Mouse (Mus musculus) cerebellum, adult 2 months (tissue): ENCODE measurements at regions not wholly inside any gene's neighbourhood (a gene's known extent, or its start where the extent isn't known, plus 50 kb on each side); places are given as distances from the start of the nearest gene placed in this dataset.

Source experiments
- DNase-seq, 2 experiments: peaks; one replicate each; pipeline ENCODE4 v3.0.0; 2021
- H3K27ac ChIP-seq: fragments of 200-500 bp; 2 replicates; pipeline ENCODE4 v1.5.1; 2012; ENCODE audit warnings: low read length, control low read depth, inconsistent platforms; ENCODE audit not compliant: insufficient read depth
- H3K27me3 ChIP-seq: fragments of 200-500 bp; 2 replicates; pipeline ENCODE4 v1.6.1; 2012; ENCODE audit warnings: inconsistent platforms, mild to moderate bottlenecking, low read length, moderate library complexity; ENCODE audit not compliant: control insufficient read depth, insufficient read depth
- H3K4me1 ChIP-seq: fragments of 200-500 bp; 2 replicates; pipeline ENCODE4 v1.6.1; 2011; ENCODE audit warnings: low read length; ENCODE audit not compliant: control insufficient read depth, insufficient read depth
- H3K4me3 ChIP-seq: fragments of 200-500 bp; replicated peaks from 2 replicates; pipeline ENCODE3; 2011; ENCODE audit warnings: mild to moderate bottlenecking, low read depth, low read length, control low read depth; ENCODE audit not compliant: insufficient read depth
- CTCF ChIP-seq: fragments of 200-500 bp; IDR thresholded peaks from 2 replicates; pipeline ENCODE4 v1.5.1; 2011; ENCODE audit warnings: low read depth, mild to moderate bottlenecking, control low read depth, low read length, moderate library complexity, borderline replicate concordance; ENCODE audit not compliant: insufficient read depth
- POLR2A ChIP-seq: fragments of 200-500 bp; IDR thresholded peaks from 2 replicates; pipeline ENCODE4 v1.6.1; 2011; ENCODE audit warnings: low read length, control low read depth, borderline replicate concordance; ENCODE audit not compliant: insufficient read depth
- WGBS: fragments of 180-500 bp; shearing (Covaris S2); methylation state at CpG from one replicate; pipeline ENCODE4 v1.1.7; 2018; 5-methylcytosine and 5-hydroxymethylcytosine counted together

DNA sequence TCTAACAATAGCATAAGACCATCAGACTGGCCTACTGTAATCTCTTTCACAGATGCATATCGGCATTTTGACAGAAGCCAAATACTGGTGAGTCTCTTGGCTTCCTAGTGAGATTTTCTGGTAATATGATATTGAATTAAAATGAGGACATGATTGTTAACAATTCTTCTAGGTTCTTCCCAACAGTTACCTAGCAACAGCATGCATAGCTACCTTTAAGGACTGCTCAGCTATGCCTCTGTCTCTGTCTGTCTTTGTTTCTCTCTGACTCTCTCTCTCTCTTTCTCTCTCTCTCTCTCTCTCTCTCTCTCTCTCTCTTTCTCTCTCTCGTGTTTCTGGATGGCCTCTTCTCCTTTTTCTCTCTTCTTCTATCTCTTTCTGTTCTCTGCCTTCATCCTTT lies 634.2 kb downstream of the Tns3 start:
- TF ChIP-seq CTCF (no peak), POLR2A (no peak)
- WGBS: 53% methylated on average over 2 of the region's 2 CpGs
- H3K4me1 ChIP-seq: no peaks in the 10 kb centered on the region
- H3K27ac ChIP-seq: no peak overlapping the region
- no peak overlapping the region for H3K4me3 ChIP-seq
- no peaks in the 10 kb centered on the region for H3K27me3 ChIP-seq
- DNase-seq: no peak

DNA sequence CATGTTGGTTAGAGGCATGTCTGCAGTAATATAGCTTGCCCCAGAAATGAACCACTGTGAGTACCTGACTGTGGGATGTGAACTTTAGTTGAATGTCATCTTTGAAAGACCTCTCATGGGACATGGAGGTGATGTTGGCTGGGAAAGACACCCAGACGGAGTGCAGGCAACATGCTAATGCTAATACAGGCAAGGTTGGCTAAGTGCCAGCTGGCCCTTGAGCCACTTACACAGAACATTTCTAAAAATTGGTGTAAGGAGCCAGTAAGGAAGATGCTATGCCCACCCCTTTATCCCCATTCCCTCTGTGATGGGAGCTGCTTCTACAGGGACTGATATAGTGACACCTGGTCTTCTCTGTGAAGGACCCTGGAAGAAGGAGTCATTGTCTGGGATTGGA lies 656.5 kb downstream of the Tns3 start:
- Histone ChIP-seq H3K4me1 (no peaks in the 10 kb centered on the region), H3K27me3 (no peaks in the 10 kb centered on the region), H3K27ac (no peak overlapping the region), H3K4me3 (no peak overlapping the region)
- 34% methylated on average over 1 of the region's 1 CpGs for WGBS
- TF ChIP-seq POLR2A: no peak
- no peak for TF ChIP-seq CTCF
- no peak for DNase-seq

DNA sequence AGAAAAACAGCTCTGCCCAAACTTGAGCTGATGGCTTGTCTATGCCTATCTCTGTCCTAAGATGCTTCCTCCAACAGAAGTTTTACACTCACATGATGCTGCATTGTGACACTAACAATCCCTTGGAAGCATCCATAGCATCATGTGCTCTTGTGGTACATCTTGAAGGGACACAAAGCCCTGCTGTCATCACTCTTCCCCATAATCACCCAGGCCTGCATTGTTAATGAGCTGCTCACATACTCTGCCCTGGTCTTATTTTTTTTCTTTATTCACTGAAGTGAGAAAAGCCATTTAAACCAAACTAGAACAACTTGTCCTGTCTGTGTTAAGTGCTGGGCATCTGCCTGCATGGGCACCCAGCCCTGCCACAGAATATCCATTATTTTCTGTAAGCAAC lies 683.3 kb downstream of the Tns3 start:
- Histone ChIP-seq H3K27me3 (no peaks in the 10 kb centered on the region), H3K4me1 (no peaks in the 10 kb centered on the region), H3K27ac (no peak overlapping the region), H3K4me3 (no peak overlapping the region)
- no peak for TF ChIP-seq CTCF
- TF ChIP-seq POLR2A: no peak
- no peak for DNase-seq

DNA sequence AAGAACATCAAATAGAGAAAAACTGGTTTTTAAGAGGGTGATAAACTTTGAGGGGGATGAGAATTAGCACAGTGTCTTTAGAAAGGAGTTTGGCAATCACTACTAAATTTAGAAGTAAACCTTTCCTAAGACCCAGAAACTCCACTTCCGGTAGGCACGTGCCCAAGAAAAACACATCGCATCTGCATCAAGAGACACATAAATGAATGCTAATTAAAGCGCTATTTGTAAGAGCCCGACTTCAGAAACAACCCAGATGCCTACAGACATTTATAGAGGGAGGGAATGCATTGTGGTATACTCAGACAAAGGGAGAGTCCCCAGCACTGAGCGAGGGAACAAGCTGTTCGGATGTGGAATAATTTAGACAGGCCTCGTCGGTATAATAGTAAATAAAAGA lies 688.5 kb downstream of the Tns3 start:
- H3K4me1 ChIP-seq: no peaks in the 10 kb centered on the region
- no peak for DNase-seq
- 49% methylated on average over 9 of the region's 9 CpGs for WGBS

DNA sequence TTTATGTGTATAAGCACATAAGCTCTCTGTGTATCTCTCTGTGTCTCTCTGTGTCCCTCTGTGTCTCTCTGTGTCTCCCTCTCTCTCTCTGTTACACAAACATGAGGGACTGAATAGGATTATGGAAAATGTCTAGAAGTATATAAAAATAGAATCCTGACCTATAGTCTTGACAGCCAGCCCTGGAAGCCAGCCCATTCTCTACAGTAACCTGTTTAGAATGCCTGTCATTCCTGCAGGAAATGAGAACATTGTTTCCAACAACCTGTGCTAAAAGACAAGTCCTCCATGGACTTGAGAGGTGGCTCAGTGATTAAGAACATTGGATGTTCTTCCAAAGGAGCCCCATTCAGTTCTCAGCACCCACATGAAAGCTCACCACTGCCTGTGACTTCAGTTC lies 714.4 kb downstream of the Tns3 start:
- TF ChIP-seq CTCF (no peak), POLR2A (no peak)
- Histone ChIP-seq H3K27me3 (no peaks in the 10 kb centered on the region), H3K27ac (no peak overlapping the region)

More for the DNA sequence above, 688.5 kb downstream of the Tns3 start:
- H3K27me3 ChIP-seq: no peaks in the 10 kb centered on the region
- no peak overlapping the region for H3K4me3 ChIP-seq
- no peak for TF ChIP-seq CTCF
- no peak for TF ChIP-seq POLR2A
- no peak overlapping the region for H3K27ac ChIP-seq

DNA sequence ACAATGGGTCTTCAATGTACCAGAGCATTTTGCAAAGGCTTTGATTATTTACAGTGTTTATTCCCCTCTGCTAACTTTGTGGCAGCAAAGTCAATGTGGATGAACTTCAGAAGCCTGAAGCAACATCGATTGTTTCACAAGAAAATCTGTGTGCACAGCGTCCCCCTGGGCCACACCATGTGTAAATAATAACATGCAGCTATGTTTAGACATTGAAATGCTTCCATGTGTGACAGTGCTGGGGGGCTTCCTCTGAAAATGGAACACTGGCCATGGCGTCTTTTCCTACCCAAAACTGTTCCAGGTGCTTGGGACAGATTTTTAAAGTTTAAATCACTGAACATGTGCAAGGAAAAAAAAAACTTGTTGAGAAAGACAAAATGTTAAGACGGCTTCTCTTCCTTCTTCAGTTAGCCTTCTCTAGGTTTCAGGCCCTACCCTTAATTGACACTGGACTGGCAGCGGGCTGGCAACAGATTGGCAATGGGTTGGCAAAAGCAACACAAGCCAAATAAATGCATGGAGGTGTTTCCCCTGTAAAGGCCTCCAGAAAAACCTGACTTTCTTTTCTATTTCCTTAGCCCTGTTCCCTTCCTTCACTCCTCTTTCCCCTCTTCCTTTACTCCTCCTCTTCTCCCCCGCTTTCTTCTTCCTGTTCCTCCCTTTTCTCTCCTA lies 715.0 kb downstream of the Tns3 start:
- no peak for TF ChIP-seq POLR2A
- no peak for TF ChIP-seq CTCF
- Histone ChIP-seq H3K27ac (no peak overlapping the region), H3K27me3 (no peaks in the 10 kb centered on the region), H3K4me3 (no peak overlapping the region), H3K4me1 (no peaks in the 10 kb centered on the region)
- 44% methylated on average over 6 of the region's 6 CpGs for WGBS
- no peak for DNase-seq

More for the DNA sequence above, 714.4 kb downstream of the Tns3 start:
- H3K4me3 ChIP-seq: no peak overlapping the region
- peak in 1 of 2 experiments; percentile 49 for DNase-seq
- H3K4me1 ChIP-seq: no peaks in the 10 kb centered on the region

DNA sequence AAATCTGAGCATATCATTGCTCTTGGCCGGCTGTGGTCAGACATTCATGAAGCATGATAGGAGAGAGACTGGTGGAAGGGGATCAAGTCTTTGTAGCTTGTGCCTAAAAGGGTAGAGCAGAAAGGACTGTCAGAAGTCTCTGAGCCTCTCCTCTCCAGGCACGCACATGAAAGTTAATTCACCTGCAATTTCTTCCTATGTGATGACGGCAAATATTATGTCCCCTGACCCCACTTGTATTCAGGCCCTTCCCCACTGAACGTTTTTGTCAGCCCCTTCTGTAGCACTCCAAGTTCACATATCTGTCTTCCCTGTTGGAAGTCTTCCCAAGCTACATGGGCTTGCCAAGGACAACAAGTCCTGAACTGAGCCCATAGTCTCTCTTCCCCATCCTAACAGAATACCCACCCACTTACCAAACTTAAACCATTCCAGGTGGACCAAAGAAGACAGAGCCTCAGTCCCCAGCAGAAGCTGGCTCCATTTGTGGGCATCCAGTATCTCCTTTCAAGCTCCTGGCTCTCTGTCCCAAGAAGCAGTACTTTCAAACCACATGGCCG lies 719.3 kb downstream of the Tns3 start:
- Histone ChIP-seq H3K27me3 (no peaks in the 10 kb centered on the region), H3K27ac (no peak overlapping the region), H3K4me1 (no peaks in the 10 kb centered on the region), H3K4me3 (no peak overlapping the region)
- no peak for DNase-seq
- 68% methylated on average over 5 of the region's 5 CpGs for WGBS
- TF ChIP-seq POLR2A (no peak), CTCF (no peak)

DNA sequence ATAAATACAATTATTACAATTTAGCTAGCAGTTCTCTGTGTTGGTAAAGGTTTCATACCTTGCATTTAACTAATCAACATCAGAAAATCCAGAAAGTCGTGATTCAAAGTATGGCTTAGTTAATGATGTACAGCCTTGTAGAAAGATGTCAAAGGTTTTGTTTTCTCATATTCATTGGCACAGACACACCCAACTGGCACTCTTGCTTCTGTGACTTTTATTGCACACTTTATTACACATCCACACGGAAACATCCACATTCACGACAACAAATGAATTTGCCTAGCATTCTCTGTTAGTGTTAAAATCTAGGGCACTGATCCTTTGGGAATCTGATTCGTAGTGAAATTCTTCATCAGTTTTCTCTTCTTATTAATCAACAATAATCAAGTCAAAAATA lies 720.0 kb downstream of the Tns3 start:
- Histone ChIP-seq H3K27ac (no peak overlapping the region), H3K4me1 (no peaks in the 10 kb centered on the region), H3K27me3 (no peaks in the 10 kb centered on the region), H3K4me3 (no peak overlapping the region)
- DNase-seq: no peak
- no peak for TF ChIP-seq CTCF
- TF ChIP-seq POLR2A: no peak
- WGBS: 78% methylated on average over 4 of the region's 4 CpGs

DNA sequence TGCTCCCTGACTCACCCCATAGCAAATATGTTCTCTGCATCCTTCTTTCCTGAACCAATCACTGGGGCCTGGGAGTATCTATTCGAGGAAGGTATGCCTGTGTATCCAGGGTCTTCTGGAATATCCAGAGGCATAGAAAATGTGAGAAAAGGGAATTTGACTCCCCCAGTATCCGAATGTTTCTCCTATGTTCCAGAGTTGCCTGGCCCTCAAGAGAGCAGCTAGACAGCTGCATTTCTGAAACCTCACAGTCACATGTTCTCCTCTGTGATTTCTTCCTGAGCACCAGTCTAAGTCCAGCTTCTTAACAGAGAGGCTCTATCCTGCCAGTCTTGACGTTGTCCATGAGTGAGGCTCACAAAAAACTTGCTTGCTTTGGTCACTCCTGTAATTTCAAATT lies 719.9 kb upstream of the Igfbp3 start:
- 75% methylated on average over 3 of the region's 3 CpGs for WGBS
- no peaks in the 10 kb centered on the region for H3K4me1 ChIP-seq
- no peak for DNase-seq
- TF ChIP-seq CTCF: no peak
- TF ChIP-seq POLR2A: no peak
- no peak overlapping the region for H3K27ac ChIP-seq
- no peak overlapping the region for H3K4me3 ChIP-seq
- no peaks in the 10 kb centered on the region for H3K27me3 ChIP-seq
